Mouse (Mus musculus) forebrain, embryonic 11.5 days (tissue): ENCODE data around the gene Rnasek. TPM values are rescaled to one million over a fixed set of nuclear protein-coding genes. Genes with fewer than 3 reads are reported as not detected.

Experiments used
- ATAC-seq: fragments of 200-750 bp; cut with Nextera tagmentation; replicated peaks from 2 replicates; pipeline ENCODE4 v1.8.0; 2017; ENCODE audit warnings: moderate TSS enrichment; ENCODE audit not compliant: low FRiP score
- DNase-seq: peaks from one replicate; pipeline ENCODE4 v3.0.0-alpha.2; 2017; ENCODE audit warnings: low spot score
- H3K27ac ChIP-seq: fragments of 300-500 bp; sonication (generic); 2 replicates; pipeline ENCODE4 v1.5.1; 2014; ENCODE audit warnings: low read depth, low read length
- H3K27me3 ChIP-seq: fragments of 300-500 bp; sonication (generic); 2 replicates; pipeline ENCODE4 v1.6.1; 2014; ENCODE audit warnings: mild to moderate bottlenecking, low read length, mixed read lengths; ENCODE audit not compliant: control insufficient read depth, insufficient read depth
- H3K36me3 ChIP-seq: fragments of 300-500 bp; sonication (generic); 2 replicates; pipeline ENCODE4 v1.6.1; 2014; ENCODE audit warnings: mild to moderate bottlenecking, low read length, moderate library complexity, mixed read lengths; ENCODE audit not compliant: control insufficient read depth, insufficient read depth
- H3K4me1 ChIP-seq: fragments of 300-500 bp; sonication (generic); replicated peaks from 2 replicates; pipeline ENCODE4 v1.6.1; 2014; ENCODE audit warnings: low read length, mixed read lengths; ENCODE audit not compliant: control insufficient read depth, insufficient read depth
- H3K4me2 ChIP-seq: fragments of 300-500 bp; sonication (generic); 2 replicates; pipeline ENCODE4 v1.6.1; 2014; ENCODE audit warnings: low read depth, mild to moderate bottlenecking, low read length, moderate library complexity, mixed read lengths; ENCODE audit not compliant: severe bottlenecking
- H3K4me3 ChIP-seq: fragments of 300-500 bp; sonication (generic); 2 replicates; pipeline ENCODE4 v1.5.1; 2014; ENCODE audit warnings: low read depth, low read length
- H3K9ac ChIP-seq: fragments of 300-500 bp; sonication (generic); 2 replicates; pipeline ENCODE4 v1.6.1; 2014; ENCODE audit warnings: low read length
- H3K9me3 ChIP-seq: fragments of 300-500 bp; sonication (generic); 2 replicates; pipeline ENCODE4 v1.6.1; 2016; ENCODE audit warnings: low read length, mixed read lengths; ENCODE audit not compliant: control insufficient read depth
- WGBS: fragments of 180-500 bp; shearing (Covaris S2); extraction: QIAGEN DNeasy Blood & Tissue Kit; methylation state at CpG from one replicate; pipeline ENCODE4 v1.1.7; 2014; 5-methylcytosine and 5-hydroxymethylcytosine counted together
- polyA plus RNA-seq: library from polyadenylated mRNA; unstranded; fragments of >200 nt; fragmentation: Nextera tagmentation; extraction: Ambion mirVana; gene quantifications from 2 replicates; pipeline ENCODE4 v1.2.1, GENCODE M21; 2014

The Rnasek gene
- polyA plus RNA-seq, 1 experiment from 2014 or later = 110 TPM

GRCm38 (mm10) chr11:70225798-70226601, 13.6 kb downstream of the Rnasek start:
- H3K4me2 ChIP-seq = peak overlapping the region; percentile 41
- WGBS = 17% methylated on average over 27 of the region's 27 CpGs
- H3K9me3 ChIP-seq = no peaks in the 10 kb centered on the region
- no peak overlapping the region for H3K27ac ChIP-seq
- no peak for DNase-seq
- peaks cover 51% of the 10 kb centered on the region for H3K27me3 ChIP-seq
- no peak for ATAC-seq
- no peak overlapping the region for H3K9ac ChIP-seq
- H3K4me1 ChIP-seq = peaks cover 19% of the 10 kb centered on the region
- no peaks in the 10 kb centered on the region for H3K36me3 ChIP-seq
- peak overlapping the region; percentile 16; the same call in 1 of the 2 replicates for H3K4me3 ChIP-seq

DNA sequence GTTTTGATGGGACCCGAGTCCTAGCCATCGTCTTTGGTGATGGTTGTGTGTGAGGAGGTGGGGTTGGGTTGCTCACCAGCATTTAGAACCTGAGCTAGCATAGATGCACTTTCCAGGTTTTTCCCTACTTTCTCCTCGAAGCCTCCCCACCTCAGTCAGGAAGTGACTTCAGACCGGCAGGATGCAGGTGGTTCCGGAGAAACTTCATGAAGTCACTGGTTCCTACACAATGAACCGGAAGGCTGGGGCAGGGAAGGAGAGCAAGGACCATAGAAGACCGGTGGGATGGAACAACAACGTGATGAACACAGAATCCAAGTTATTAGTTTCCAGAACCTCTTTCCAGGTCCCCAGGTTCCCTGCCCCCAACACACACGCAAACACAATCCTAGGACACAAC, 15.9 kb downstream of the Rnasek start:
- no peak overlapping the region for H3K9ac ChIP-seq
- H3K4me2 ChIP-seq = no peak overlapping the region
- DNase-seq = no peak
- no peaks in the 10 kb centered on the region for H3K36me3 ChIP-seq
- H3K4me1 ChIP-seq = peaks cover 16% of the 10 kb centered on the region
- H3K27ac ChIP-seq = no peak overlapping the region
- H3K9me3 ChIP-seq = no peaks in the 10 kb centered on the region
- peaks cover 34% of the 10 kb centered on the region for H3K27me3 ChIP-seq
- ATAC-seq = no peak
- H3K4me3 ChIP-seq = no peak overlapping the region
- WGBS = 85% methylated on average over 9 of the region's 9 CpGs

GRCm38 (mm10) chr11:70221603-70222500, 17.8 kb downstream of the Rnasek start:
- Histone ChIP-seq H3K4me1 (peaks cover 16% of the 10 kb centered on the region; the same call in 1 of the 2 replicates), H3K36me3 (no peaks in the 10 kb centered on the region)

DNA sequence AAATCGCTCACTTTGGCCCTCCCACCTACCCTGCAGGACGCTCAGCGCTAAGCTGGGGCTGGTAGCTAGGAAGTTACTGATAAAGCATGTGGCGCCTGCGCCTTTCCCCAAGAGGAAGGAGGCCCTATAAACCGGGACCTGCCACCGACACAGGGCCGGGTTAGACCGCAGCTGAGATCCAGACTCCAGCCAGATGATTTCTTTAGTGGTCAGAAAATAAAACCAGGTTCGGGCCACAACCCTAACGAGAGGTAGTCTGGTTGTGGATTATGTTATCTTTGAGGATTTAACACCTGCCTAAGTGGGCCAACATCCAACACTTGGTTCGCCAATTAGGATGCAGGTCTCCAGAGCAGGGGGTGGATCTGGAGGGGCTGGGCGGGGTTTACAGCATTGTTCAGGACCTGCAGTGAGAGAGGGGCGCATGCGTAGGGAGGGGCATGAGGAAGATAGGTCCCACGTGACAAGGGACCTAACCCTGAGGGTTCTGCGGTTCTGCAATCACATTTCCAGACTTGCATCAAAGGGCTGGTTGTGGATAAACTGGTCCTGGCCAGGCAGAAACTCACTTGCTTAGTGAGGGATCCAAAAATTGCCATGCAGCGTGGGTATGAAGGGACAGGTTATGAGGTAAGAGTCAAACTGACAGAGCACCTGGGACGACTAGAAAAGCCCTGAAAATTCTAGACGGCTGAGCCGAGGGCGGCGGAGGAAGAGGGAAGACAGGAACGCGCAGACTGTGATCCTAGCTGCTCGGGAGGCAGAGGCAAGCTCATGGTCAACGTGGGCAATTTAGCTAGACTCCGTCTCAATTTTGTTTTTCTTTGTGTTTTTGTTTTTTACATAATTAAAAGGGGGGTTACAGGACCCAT, 18.7 kb downstream of the Rnasek start, which contains the start of gene Slc16a13:
Gene Slc16a13 (minus strand): TSS at position 334 of the 872 bp plus-strand sequence.
- H3K4me3 ChIP-seq = peak within 1 kb of the TSS; percentile 49
- H3K36me3 ChIP-seq = no peaks in the 10 kb centered on the region
- peak within 1 kb of the TSS; percentile 70 for H3K27ac ChIP-seq
- peak; percentile 94 for ATAC-seq
- DNase-seq = peak; percentile 96
- peak within 1 kb of the TSS; percentile 87 for H3K4me2 ChIP-seq
- no peaks in the 10 kb centered on the region for H3K9me3 ChIP-seq
- WGBS = under 1% methylated on average over 28 of the region's 28 CpGs
- H3K9ac ChIP-seq = peak within 1 kb of the TSS; percentile 76
- H3K4me1 ChIP-seq = peaks cover 12% of the 10 kb centered on the region; the same call in 1 of the 2 replicates
- H3K27me3 ChIP-seq = peaks cover 10% of the 10 kb centered on the region

More at GRCm38 (mm10) chr11:70221603-70222500, 17.8 kb downstream of the Rnasek start:
- 10% methylated on average over 14 of the region's 14 CpGs for WGBS
- Histone ChIP-seq H3K9ac (peak overlapping the region; percentile 46), H3K4me2 (peak overlapping the region; percentile 87), H3K4me3 (peak overlapping the region; percentile 49), H3K9me3 (no peaks in the 10 kb centered on the region), H3K27me3 (peaks cover 16% of the 10 kb centered on the region), H3K27ac (0 out of 2 replicates have a peak overlapping the region, but pooled peaks have one; percentile 31)
- DNase-seq (peak; percentile 44), ATAC-seq (no peak)

DNA sequence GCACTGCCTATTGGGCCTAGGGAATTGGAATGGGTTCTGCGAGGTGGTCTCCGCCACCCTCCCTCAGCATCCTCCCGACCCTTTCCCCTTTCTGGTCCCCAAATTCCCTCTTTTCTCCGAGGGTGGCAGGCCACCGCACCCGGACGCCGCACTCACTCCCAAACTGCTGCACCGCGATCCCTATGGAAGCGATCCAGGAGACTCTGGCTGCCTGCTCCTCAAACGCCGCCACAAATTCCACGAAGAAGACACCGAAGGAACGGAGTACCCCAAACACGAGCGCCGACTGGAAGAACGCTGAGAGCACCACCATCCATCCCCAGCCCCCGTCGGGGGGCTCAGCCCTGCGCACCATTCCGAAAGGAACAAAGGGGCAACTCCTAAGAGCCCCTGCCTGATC, 19.3 kb downstream of the Rnasek start:
- Histone ChIP-seq H3K9me3 (no peaks in the 10 kb centered on the region), H3K4me3 (peak overlapping the region; percentile 49), H3K36me3 (no peaks in the 10 kb centered on the region), H3K27ac (peak overlapping the region; percentile 70; the same call in 1 of the 2 replicates), H3K9ac (peak overlapping the region; percentile 76), H3K4me2 (peak overlapping the region; percentile 87), H3K4me1 (peaks cover 12% of the 10 kb centered on the region; the same call in 1 of the 2 replicates), H3K27me3 (peaks cover 10% of the 10 kb centered on the region)
- DNase-seq (peak; percentile 60), ATAC-seq (no peak)
- 1% methylated on average over 24 of the region's 24 CpGs for WGBS

GRCm38 (mm10) chr11:70219873-70220272, 19.8 kb downstream of the Rnasek start:
- peak overlapping the region; percentile 49 for H3K4me3 ChIP-seq
- H3K4me2 ChIP-seq = peak overlapping the region; percentile 87
- DNase-seq = no peak
- H3K9ac ChIP-seq = peak overlapping the region; percentile 76
- H3K36me3 ChIP-seq = no peaks in the 10 kb centered on the region
- ATAC-seq = no peak
- H3K27me3 ChIP-seq = peaks cover 14% of the 10 kb centered on the region
- H3K27ac ChIP-seq = no peak overlapping the region
- peaks cover 12% of the 10 kb centered on the region; the same call in 1 of the 2 replicates for H3K4me1 ChIP-seq
- 52% methylated on average over 7 of the region's 7 CpGs for WGBS
- no peaks in the 10 kb centered on the region for H3K9me3 ChIP-seq

DNA sequence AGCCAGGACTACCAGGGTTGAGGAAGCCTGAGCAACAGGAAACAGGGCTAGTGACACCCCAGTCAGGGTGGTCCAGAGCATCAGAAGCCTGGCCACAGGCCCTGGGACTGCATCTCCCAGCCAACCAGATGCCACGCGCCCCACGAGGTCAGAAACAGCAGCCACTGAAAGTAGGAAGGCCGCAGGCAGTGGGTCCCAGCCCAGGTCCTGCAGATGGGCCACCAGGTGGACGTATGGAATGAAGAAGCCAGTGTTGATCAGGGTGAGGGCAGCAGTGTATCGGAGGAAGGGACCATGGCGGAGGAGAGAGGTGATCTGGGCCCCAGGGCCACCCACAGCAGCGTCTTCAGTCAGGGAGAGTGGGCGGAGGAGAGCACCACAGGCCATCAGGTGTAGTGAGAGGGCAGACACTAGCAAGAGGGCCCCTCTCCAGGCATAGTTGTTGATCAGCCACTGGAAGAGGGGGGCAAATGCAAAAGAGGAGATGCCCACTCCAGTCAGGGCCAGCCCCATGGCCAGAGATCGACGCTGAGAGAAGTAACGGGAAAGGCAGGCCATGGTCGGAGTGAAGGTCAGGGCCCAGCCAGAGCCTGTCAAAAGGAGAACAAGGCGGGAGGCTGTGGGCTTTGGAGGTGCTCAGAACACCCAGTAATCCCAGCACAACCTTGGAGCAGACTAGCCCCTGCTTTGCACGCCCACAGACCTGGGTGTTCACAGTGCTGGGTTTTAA, 20.7 kb downstream of the Rnasek start:
- Histone ChIP-seq H3K9me3 (no peaks in the 10 kb centered on the region), H3K4me3 (no peak overlapping the region), H3K4me2 (0 out of 2 replicates have a peak overlapping the region, but pooled peaks have one; percentile 87), H3K4me1 (peaks cover 17% of the 10 kb centered on the region), H3K27me3 (peaks cover 24% of the 10 kb centered on the region), H3K27ac (no peak overlapping the region), H3K9ac (no peak overlapping the region), H3K36me3 (no peaks in the 10 kb centered on the region)
- WGBS = 89% methylated on average over 15 of the region's 15 CpGs
- ATAC-seq (no peak), DNase-seq (peak; percentile 52)
